Mouse (Mus musculus): ENCODE measurements at regions not wholly inside any gene's neighbourhood (a gene's known extent, or its start where the extent isn't known, plus 50 kb on each side); places are given as distances from the start of the nearest gene placed in this dataset.

GRCm38 (mm10) chr9:13963140-13963763 is 135.7 kb downstream of the Fam76b start:
- TF ChIP-seq CTCF (IDR thresholded peaks at IDR 0.05; ENCODE audit: extremely low read depth, insufficient read depth, low read length) (no peak), POLR2A (IDR thresholded peaks at IDR 0.05; ENCODE audit: extremely low read depth, insufficient read depth, low read length) (no peak)
